Mouse (Mus musculus) heart, adult 2 months (tissue): ENCODE results near the gene Zfp366. TPM values are rescaled to one million over a fixed set of nuclear protein-coding genes. Genes with fewer than 3 reads are reported as not detected.
A peak's percentile ranks its signal among the peaks of the same experiment; 100 is the strongest.

ENCODE experiments used
- DNase-seq, 2 experiments: peaks; one replicate each; pipeline ENCODE4 v3.0.0; 2021
- H3K27ac ChIP-seq: fragments of 200-600 bp; 2 replicates; pipeline ENCODE4 v1.8.1; 2022
- H3K27me3 ChIP-seq: fragments of 200-500 bp; 2 replicates; pipeline ENCODE4 v1.6.1; 2012; ENCODE audit warnings: mild to moderate bottlenecking, low read length, inconsistent platforms, mixed read lengths; ENCODE audit not compliant: control insufficient read depth, insufficient read depth
- H3K36me3 ChIP-seq: fragments of 200-500 bp; 2 replicates; pipeline ENCODE4 v1.6.1; 2012; ENCODE audit warnings: low read length, inconsistent platforms; ENCODE audit not compliant: control insufficient read depth, insufficient read depth
- H3K4me1 ChIP-seq: fragments of 200-500 bp; 2 replicates; pipeline ENCODE4 v1.6.1; 2011; ENCODE audit warnings: low read length; ENCODE audit not compliant: control insufficient read depth, insufficient read depth
- H3K4me3 ChIP-seq: fragments of 200-600 bp; 2 replicates; pipeline ENCODE4 v1.8.1; 2022
- H3K79me2 ChIP-seq: fragments of 200-500 bp; replicated peaks from 2 replicates; pipeline ENCODE4 v1.6.1; 2012; ENCODE audit warnings: mild to moderate bottlenecking, inconsistent platforms, low read length, moderate library complexity, mixed read lengths; ENCODE audit not compliant: control insufficient read depth, insufficient read depth
- H3K9ac ChIP-seq: fragments of 200-500 bp; 2 replicates; pipeline ENCODE4 v1.6.1; 2012; ENCODE audit warnings: low read depth, mild to moderate bottlenecking, control low read depth, inconsistent platforms, low read length, mixed read lengths
- CTCF ChIP-seq: fragments of 200-600 bp; IDR thresholded peaks from 2 replicates; pipeline ENCODE4 v1.8.1; 2022; ENCODE audit warnings: antibody characterized with exemption, mild to moderate bottlenecking, moderate library complexity
- EP300 ChIP-seq: fragments of 200-500 bp; IDR thresholded peaks from 2 replicates; pipeline ENCODE4 v1.6.1; 2011; ENCODE audit warnings: low read depth, low read length, control low read depth; ENCODE audit not compliant: insufficient read depth
- POLR2A ChIP-seq: fragments of 200-500 bp; IDR thresholded peaks from 2 replicates; pipeline ENCODE4 v1.6.1; 2011; ENCODE audit warnings: mild to moderate bottlenecking, low read depth, low read length, control low read depth; ENCODE audit not compliant: insufficient read depth
- WGBS: fragments of 180-500 bp; shearing (Covaris S2); methylation state at CpG from one replicate; pipeline ENCODE4 v1.1.7; 2018; 5-methylcytosine and 5-hydroxymethylcytosine counted together
- intact Hi-C: fragments of 180-260 bp; cut with DNase I; formaldehyde crosslinking; loops from one replicate; pipeline ENCODE4 v1.15.1; 2025
- polyA plus RNA-seq: library from polyadenylated mRNA; depleted of rRNA; stranded (reverse); fragments of >200 nt; gene quantifications from 2 replicates; pipeline ENCODE4 v1.2.3, GENCODE M21; 2012
- total RNA-seq, 2 experiments: library from RNA; stranded (reverse); gene quantifications; 2 replicates each; pipeline ENCODE4 v1.2.3; 2021

Gene Zfp366
- total and polyA plus RNA-seq, 3 experiments = 5.0 to 14.4 (median 9.7) TPM

- intact Hi-C loops = loop anchor here (1.0 kb wide), 1 partner anchor 48 kb away; no protein-coding TSS in a partner anchor
- Histone ChIP-seq H3K79me2 (no peaks in the 10 kb centered on the region), H3K9ac (peak overlapping the region; percentile 52), H3K27ac (peak overlapping the region; percentile 92), H3K4me3 (peak overlapping the region; percentile 19), H3K36me3 (peaks cover 24% of the 10 kb centered on the region), H3K27me3 (no peaks in the 10 kb centered on the region), H3K4me1 (peaks cover 32% of the 10 kb centered on the region)
- WGBS = 45% methylated on average over 3 of the region's 3 CpGs
- peak in 1 of 2 experiments; percentile 20 for DNase-seq
- TF ChIP-seq POLR2A (no peak), EP300 (no peak), CTCF (no peak)
Observed at GRCm38 (mm10) chr13:99189671-99190070, 5.0 kb downstream of the Zfp366 start.

- intact Hi-C loops = loop anchor here (1.0 kb wide), 1 partner anchor 47 kb away; no protein-coding TSS in a partner anchor
- WGBS = 28% methylated on average over 11 of the region's 11 CpGs
Observed at GRCm38 (mm10) chr13:99190466-99190865, 5.8 kb downstream of the Zfp366 start.

GRCm38 (mm10) chr13:99191063-99191462 is 6.4 kb downstream of the Zfp366 start:
- DNase-seq = peak; percentile 33 to 55
- H3K79me2 ChIP-seq = no peaks in the 10 kb centered on the region
- intact Hi-C loops = no loop called here
- peak overlapping the region; percentile 92 for H3K27ac ChIP-seq
- peak overlapping the region; percentile 41 for H3K9ac ChIP-seq
- peaks cover 30% of the 10 kb centered on the region for H3K4me1 ChIP-seq
- no peaks in the 10 kb centered on the region for H3K27me3 ChIP-seq
- H3K4me3 ChIP-seq = peak overlapping the region; percentile 22; the same call in 1 of the 2 replicates
- WGBS = 70% methylated on average over 13 of the region's 13 CpGs
- H3K36me3 ChIP-seq = peaks cover 31% of the 10 kb centered on the region
- TF ChIP-seq CTCF = no peak
- TF ChIP-seq POLR2A = 0 out of 2 replicates have a peak, but pooled peaks have one; percentile 2
- TF ChIP-seq EP300 = no peak

More at GRCm38 (mm10) chr13:99190466-99190865, 5.8 kb downstream of the Zfp366 start:
- Histone ChIP-seq H3K79me2 (no peaks in the 10 kb centered on the region), H3K36me3 (peaks cover 26% of the 10 kb centered on the region), H3K4me1 (peaks cover 28% of the 10 kb centered on the region), H3K27ac (peak overlapping the region; percentile 92), H3K9ac (peak overlapping the region; percentile 36), H3K27me3 (no peaks in the 10 kb centered on the region), H3K4me3 (peak overlapping the region; percentile 22; the same call in 1 of the 2 replicates)
- peak; percentile 95 for TF ChIP-seq EP300
- no peak for TF ChIP-seq CTCF
- peak; percentile 29 for TF ChIP-seq POLR2A
- DNase-seq = peak; percentile 63 to 70

DNA sequence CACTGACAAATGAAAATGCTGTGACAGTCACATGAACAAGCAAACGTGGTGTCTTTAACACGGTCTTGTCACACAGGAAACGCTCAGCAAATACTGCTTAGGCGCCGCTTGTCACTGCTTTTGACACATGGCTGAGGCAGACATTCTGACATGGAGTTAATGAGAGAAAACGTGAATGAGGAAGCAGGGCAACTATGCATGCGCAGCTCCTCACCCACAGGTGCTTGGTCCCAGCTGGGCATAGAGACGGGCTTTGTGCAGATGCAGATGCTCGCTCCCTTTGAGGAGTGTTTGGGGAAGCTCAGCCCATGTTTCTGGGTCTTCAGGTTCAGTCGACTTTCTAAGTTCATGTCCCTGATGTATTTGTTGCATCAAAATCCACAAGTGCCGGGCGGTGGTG is 11.7 kb downstream of the Zfp366 start:
- H3K36me3 ChIP-seq = peaks cover 51% of the 10 kb centered on the region
- intact Hi-C loops = no loop called here
- H3K4me1 ChIP-seq = peaks cover 31% of the 10 kb centered on the region
- DNase-seq = no peak
- no peak overlapping the region for H3K9ac ChIP-seq
- 65% methylated on average over 12 of the region's 12 CpGs for WGBS
- H3K4me3 ChIP-seq = no peak overlapping the region
- H3K79me2 ChIP-seq = peaks cover 2% of the 10 kb centered on the region; the same call in 1 of the 2 replicates
- H3K27ac ChIP-seq = no peak overlapping the region; the same call in 1 of the 2 replicates
- TF ChIP-seq EP300 (no peak), POLR2A (no peak), CTCF (no peak)
- H3K27me3 ChIP-seq = no peaks in the 10 kb centered on the region

- peaks cover 30% of the 10 kb centered on the region for H3K4me1 ChIP-seq
- intact Hi-C loops = no loop called here
- TF ChIP-seq CTCF = no peak
- no peak for TF ChIP-seq EP300
- TF ChIP-seq POLR2A = no peak
- peak overlapping the region; percentile 21; the same call in 1 of the 2 replicates for H3K27ac ChIP-seq
- H3K36me3 ChIP-seq = peaks cover 48% of the 10 kb centered on the region
- no peaks in the 10 kb centered on the region for H3K27me3 ChIP-seq
- H3K79me2 ChIP-seq = peaks cover 2% of the 10 kb centered on the region; the same call in 1 of the 2 replicates
- no peak overlapping the region for H3K9ac ChIP-seq
- no peak for DNase-seq
- 30% methylated on average over 4 of the region's 4 CpGs for WGBS
- no peak overlapping the region for H3K4me3 ChIP-seq
Observed at GRCm38 (mm10) chr13:99196865-99197264, 12.2 kb downstream of the Zfp366 start.

GRCm38 (mm10) chr13:99201647-99202574 is 17.3 kb downstream of the Zfp366 start:
- no peaks in the 10 kb centered on the region for H3K27me3 ChIP-seq
- H3K4me1 ChIP-seq = peaks cover 24% of the 10 kb centered on the region
- WGBS = 40% methylated on average over 16 of the region's 16 CpGs
- peaks cover 40% of the 10 kb centered on the region for H3K36me3 ChIP-seq
- no peak overlapping the region for H3K4me3 ChIP-seq
- no peak overlapping the region for H3K9ac ChIP-seq
- DNase-seq = peak in 1 of 2 experiments; percentile 11
- TF ChIP-seq CTCF = no peak
- 0 out of 2 replicates have a peak, but pooled peaks have one; percentile 7 for TF ChIP-seq POLR2A
- H3K27ac ChIP-seq = peak overlapping the region; percentile 54
- H3K79me2 ChIP-seq = peaks cover 3% of the 10 kb centered on the region; the same call in 1 of the 2 replicates
- intact Hi-C loops = no loop called here
